In the genomic region with DNA sequence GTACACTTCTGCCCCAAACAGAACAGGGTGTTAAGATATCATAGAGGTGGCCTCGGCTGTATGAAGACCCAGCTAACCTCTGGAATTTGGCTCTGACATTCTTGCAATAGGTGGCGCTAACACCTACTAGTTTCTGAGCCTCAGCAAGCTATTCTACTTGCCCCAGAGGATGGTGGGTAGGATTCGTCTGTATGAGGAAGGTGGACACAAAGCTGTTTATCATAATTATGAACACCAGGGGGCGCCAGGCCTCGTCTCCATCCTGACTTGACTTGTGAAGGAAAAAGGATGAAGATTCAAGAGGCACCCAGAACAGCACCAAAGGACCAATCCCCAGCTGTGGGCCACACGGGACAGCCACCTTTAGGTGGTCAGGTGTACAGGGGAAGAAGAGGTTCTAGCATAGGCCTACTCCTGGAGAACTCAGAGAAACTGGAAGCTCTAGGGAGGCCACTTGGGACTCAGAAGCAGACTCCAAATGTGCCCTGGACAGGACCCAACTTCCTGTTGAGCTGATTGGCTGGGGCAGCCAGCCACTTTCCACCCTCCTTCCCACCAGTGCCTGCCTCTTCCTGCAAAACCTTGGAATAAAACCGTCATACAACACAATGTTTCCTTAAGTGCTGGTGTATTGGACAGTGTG, we compare ENCODE assay signal across 8 mouse cellular contexts. TPM values are rescaled to one million over a fixed set of nuclear protein-coding genes. Genes with fewer than 3 reads are reported as not detected.
DNase-seq lines count a peak whose midpoint lies in the region; ATAC-seq and TF ChIP-seq lines count a peak whose summit lies in the region.

No protein-coding gene starts in this region.

- H3K27me3 ChIP-seq in forebrain, postnatal 0 days (ENCODE audit: insufficient read depth, low read length) = no peaks in the 10 kb centered on the region
- no peaks in the 10 kb centered on the region for H3K27me3 ChIP-seq in forebrain, embryonic 15.5 days
- H3K27me3 ChIP-seq in E14TG2a.4 (ENCODE audit: insufficient read depth, low read length) = no peaks in the 10 kb centered on the region

- no peaks in the 10 kb centered on the region; the same call in 1 of the 2 replicates for H3K4me1 ChIP-seq in forebrain, postnatal 0 days (ENCODE audit: insufficient read depth)
- no peaks in the 10 kb centered on the region for H3K4me1 ChIP-seq in forebrain, embryonic 15.5 days
- H3K4me1 ChIP-seq in E14TG2a.4 (replicated peaks; ENCODE audit: low read depth, low read length) = no peaks in the 10 kb centered on the region

- TF ChIP-seq CTCF in forebrain, postnatal 0 days (IDR thresholded peaks at IDR 0.05; ENCODE audit: low read depth) = peak; percentile 46
- TF ChIP-seq CTCF in E14TG2a.4 (conservative IDR thresholded peaks at IDR 0.05; ENCODE audit: low read length) = peak; percentile 53
- TF ChIP-seq CTCF in layer of hippocampus, adult 2 months (conservative IDR thresholded peaks at IDR 0.05) = peak; percentile 76

- H3K9me3 ChIP-seq in forebrain, postnatal 0 days (ENCODE audit: low read length) = no peaks in the 10 kb centered on the region
- H3K9me3 ChIP-seq in forebrain, embryonic 15.5 days = no peaks in the 10 kb centered on the region
- H3K9me3 ChIP-seq in E14TG2a.4 (ENCODE audit: low read length) = peaks cover 4% of the 10 kb centered on the region; the same call in 1 of the 2 replicates

- no peaks in the 10 kb centered on the region for H3K36me3 ChIP-seq in forebrain, postnatal 0 days (ENCODE audit: insufficient read depth)
- no peaks in the 10 kb centered on the region for H3K36me3 ChIP-seq in forebrain, embryonic 15.5 days
- H3K36me3 ChIP-seq in E14TG2a.4 (ENCODE audit: insufficient read depth, low read length) = no peaks in the 10 kb centered on the region

- no peak overlapping the region for H3K4me2 ChIP-seq in forebrain, postnatal 0 days (ENCODE audit: low read depth)
- no peak overlapping the region for H3K4me2 ChIP-seq in forebrain, embryonic 15.5 days (replicated peaks)

- H3K4me3 ChIP-seq in forebrain, postnatal 0 days (ENCODE audit: low read depth, low read length) = no peak overlapping the region
- H3K4me3 ChIP-seq in forebrain, embryonic 15.5 days = no peak overlapping the region
- no peak overlapping the region for H3K4me3 ChIP-seq in E14TG2a.4 (replicated peaks; ENCODE audit: low read length)
- no peak overlapping the region for H3K4me3 ChIP-seq in layer of hippocampus, adult 2 months

- 49% methylated on average over 7 of the region's 7 CpGs for WGBS in forebrain, postnatal 0 days
- 43% methylated on average over 7 of the region's 7 CpGs for WGBS in forebrain, embryonic 15.5 days

- H3K27ac ChIP-seq in forebrain, postnatal 0 days (ENCODE audit: low read depth, low read length) = no peak overlapping the region
- no peak overlapping the region for H3K27ac ChIP-seq in forebrain, embryonic 15.5 days (replicated peaks)
- 0 out of 2 replicates have a peak overlapping the region, but pooled peaks have one; percentile 37 for H3K27ac ChIP-seq in layer of hippocampus, adult 2 months

- H3K9ac ChIP-seq in forebrain, postnatal 0 days = no peak overlapping the region
- no peak overlapping the region for H3K9ac ChIP-seq in forebrain, embryonic 15.5 days (replicated peaks)

- ATAC-seq in forebrain, postnatal 0 days = no peak
- ATAC-seq in forebrain, embryonic 15.5 days (replicated peaks) = no peak
- peak; percentile 95 for ATAC-seq in megakaryocyte, adult 5-6 weeks (ENCODE audit: poor library complexity, severe bottlenecking)

- DNase-seq in forebrain, postnatal 0 days = no peak
- peak; percentile 60 for DNase-seq in c-Kit-positive CD71-positive TER-119-positive erythroid progenitor cells, embryonic 14.5 days (ENCODE audit: low spot score)
- DNase-seq in gastrocnemius, postnatal 25 days = peak; percentile 16
- peak; percentile 29 to 57 for DNase-seq in layer of hippocampus, adult 2 months (ENCODE audit: low spot score in 2 of 2)
- peak; percentile 59 to 81 for DNase-seq in spleen, postnatal 4 days (ENCODE audit: low spot score in 2 of 2)

RNA-seq across cellular contexts. Expression of a gene that starts 32.3 kb away (rescaled TPM):
- 12.7 and 14.0 TPM in 2 replicates for total RNA-seq in forebrain, postnatal 0 days (2014; rRNA removed)
- polyA plus RNA-seq in forebrain, postnatal 0 days (2015; fragmentation: Nextera tagmentation; extraction: Ambion mirVana) = 7.0 and 10.1 TPM in 2 replicates
- 6.7 and 7.5 TPM in 2 replicates for polyA plus RNA-seq in forebrain, embryonic 15.5 days (2015; fragmentation: Nextera tagmentation; extraction: Ambion mirVana)
- 1 to 10 TPM; 5.2 to 7.6 TPM for total RNA-seq in gastrocnemius, postnatal 25 days (2021)
- total RNA-seq in layer of hippocampus, adult 2 months (2021) = 10 to 100 TPM; 70.5 to 76.2 TPM
- total RNA-seq in megakaryocyte, adult 5-6 weeks (2015) = 4.0 and 4.7 TPM in 2 replicates
- total RNA-seq in megakaryocyte, adult 5-6 weeks (2017) = 2.7 and 2.8 TPM in 2 replicates
